Mouse (Mus musculus): ENCODE measurements around the gene Fam168a.
"Not testable (repeated sequence)": the region's sequence is repeated elsewhere in the genome, so short reads cannot be mapped to it uniquely, and the experiment has no call there.

Gene Fam168a

GRCm38 (mm10) chr7:100839632-100840402, 133.4 kb downstream of the Fam168a start:
- in situ Hi-C loops (cut with MboI, MseI) = no loop called here

GRCm38 (mm10) chr7:100840906-100841305, 134.5 kb downstream of the Fam168a start:
- in situ Hi-C loops (cut with MboI, MseI) = no loop called here

- in situ Hi-C loops (cut with MboI, MseI) = no loop called here
These were observed 135.2 kb downstream of the Fam168a start for GRCm38 (mm10) chr7:100841608-100842007.

- in situ Hi-C loops (cut with MboI, MseI) = no loop called here
These were observed 135.7 kb downstream of the Fam168a start for GRCm38 (mm10) chr7:100842175-100842574.

- in situ Hi-C loops (cut with MboI, MseI) = no loop called here
These were observed 137.4 kb downstream of the Fam168a start for GRCm38 (mm10) chr7:100843866-100844265.

- in situ Hi-C loops (cut with MboI, MseI) = no loop called here
These were observed 138.1 kb downstream of the Fam168a start for GRCm38 (mm10) chr7:100844385-100845025.

- in situ Hi-C loops (cut with MboI, MseI) = no loop called here
These were observed 138.6 kb downstream of the Fam168a start for GRCm38 (mm10) chr7:100845026-100845400.

- in situ Hi-C loops (cut with MboI, MseI) = no loop called here
These were observed 139.0 kb downstream of the Fam168a start for GRCm38 (mm10) chr7:100845412-100845811.

- in situ Hi-C loops (cut with MboI, MseI) = not testable (repeated sequence)
These were observed 139.6 kb downstream of the Fam168a start for GRCm38 (mm10) chr7:100846033-100846432.

- in situ Hi-C loops (cut with MboI, MseI) = no loop called here
These were observed 140.7 kb downstream of the Fam168a start for GRCm38 (mm10) chr7:100847131-100847530.

GRCm38 (mm10) chr7:100848744-100849143, 142.3 kb downstream of the Fam168a start:
- in situ Hi-C loops (cut with MboI, MseI) = no loop called here

GRCm38 (mm10) chr7:100849508-100849907, 143.1 kb downstream of the Fam168a start:
- in situ Hi-C loops (cut with MboI, MseI) = no loop called here

- in situ Hi-C loops (cut with MboI, MseI) = no loop called here
These were observed 145.3 kb downstream of the Fam168a start for GRCm38 (mm10) chr7:100851481-100852356.

- in situ Hi-C loops (cut with MboI, MseI) = no loop called here
These were observed 147.0 kb downstream of the Fam168a start for GRCm38 (mm10) chr7:100853396-100853795.

GRCm38 (mm10) chr7:100854137-100854814, 147.8 kb downstream of the Fam168a start:
- in situ Hi-C loops (cut with MboI, MseI) = no loop called here

- in situ Hi-C loops (cut with MboI, MseI) = no loop called here
These were observed 148.4 kb downstream of the Fam168a start for GRCm38 (mm10) chr7:100854861-100855260.

GRCm38 (mm10) chr7:100855300-100855699, 148.9 kb downstream of the Fam168a start:
- in situ Hi-C loops (cut with MboI, MseI) = no loop called here

GRCm38 (mm10) chr7:100855795-100856573, 149.5 kb downstream of the Fam168a start:
- in situ Hi-C loops (cut with MboI, MseI) = no loop called here

- in situ Hi-C loops (cut with MboI, MseI) = no loop called here
These were observed 154.0 kb downstream of the Fam168a start for GRCm38 (mm10) chr7:100860450-100860849.

- in situ Hi-C loops (cut with MboI, MseI) = no loop called here
These were observed 154.8 kb downstream of the Fam168a start for GRCm38 (mm10) chr7:100861209-100861608.

- in situ Hi-C loops (cut with MboI, MseI) = no loop called here
These were observed 155.9 kb downstream of the Fam168a start for GRCm38 (mm10) chr7:100862353-100862752.
